Mouse (Mus musculus): ENCODE measurements around the gene Slc46a2.
A peak's percentile ranks its signal among the peaks of the same experiment; 100 is the strongest.

The Slc46a2 gene

GRCm38 (mm10) chr4:59890086-59890600 is 24.7 kb downstream of the Slc46a2 start:
- DNase-seq = no peak

- peak; percentile 32 to 48 for DNase-seq
Observed at GRCm38 (mm10) chr4:59888014-59888413, 26.8 kb downstream of the Slc46a2 start.

- no peak for DNase-seq
Observed at GRCm38 (mm10) chr4:59887011-59887410, 27.8 kb downstream of the Slc46a2 start.

GRCm38 (mm10) chr4:59886281-59886680 is 28.6 kb downstream of the Slc46a2 start:
- DNase-seq = no peak

- no peak for DNase-seq
Observed at GRCm38 (mm10) chr4:59884136-59884696, 30.6 kb downstream of the Slc46a2 start.

- no peak for DNase-seq
Observed at GRCm38 (mm10) chr4:59881210-59881609, 33.6 kb downstream of the Slc46a2 start.

- DNase-seq = no peak
Observed at GRCm38 (mm10) chr4:59880725-59881124, 34.1 kb downstream of the Slc46a2 start.

- DNase-seq = no peak
Observed at GRCm38 (mm10) chr4:59879444-59879843, 35.4 kb downstream of the Slc46a2 start.

- no peak for DNase-seq
Observed at GRCm38 (mm10) chr4:59878595-59878994, 36.3 kb downstream of the Slc46a2 start.

GRCm38 (mm10) chr4:59877025-59877424 is 37.8 kb downstream of the Slc46a2 start:
- DNase-seq = no peak

- DNase-seq = no peak
Observed at GRCm38 (mm10) chr4:59876570-59876969, 38.3 kb downstream of the Slc46a2 start.

- DNase-seq = no peak
Observed at GRCm38 (mm10) chr4:59873830-59874229, 41.0 kb downstream of the Slc46a2 start.

- no peak for DNase-seq
Observed at GRCm38 (mm10) chr4:59873240-59873639, 41.6 kb downstream of the Slc46a2 start.

GRCm38 (mm10) chr4:59870859-59871591 is 43.8 kb downstream of the Slc46a2 start:
- peak; percentile 83 to 86 for DNase-seq

GRCm38 (mm10) chr4:59870433-59870832 is 44.4 kb downstream of the Slc46a2 start:
- DNase-seq = no peak

- DNase-seq = peak; percentile 24 to 28
Observed at GRCm38 (mm10) chr4:59869488-59870057, 45.3 kb downstream of the Slc46a2 start.

- DNase-seq = no peak
Observed at GRCm38 (mm10) chr4:59868086-59868485, 46.8 kb downstream of the Slc46a2 start.

- no peak for DNase-seq
Observed at GRCm38 (mm10) chr4:59863869-59864268, 51.0 kb downstream of the Slc46a2 start.

GRCm38 (mm10) chr4:59862335-59862734 is 52.5 kb downstream of the Slc46a2 start:
- DNase-seq = no peak

GRCm38 (mm10) chr4:59861871-59862270 is 53.0 kb downstream of the Slc46a2 start:
- DNase-seq = no peak

- no peak for DNase-seq
Observed at GRCm38 (mm10) chr4:59860431-59860830, 54.4 kb downstream of the Slc46a2 start.

GRCm38 (mm10) chr4:59859693-59860425 is 55.0 kb downstream of the Slc46a2 start:
- DNase-seq = peak; percentile 33 to 61
